Mouse (Mus musculus) frontal cortex, adult 2 months (tissue): ENCODE measurements around the gene Heatr9. TPM values are rescaled to one million over a fixed set of nuclear protein-coding genes. Genes with fewer than 3 reads are reported as not detected.
"Not testable (repeated sequence)": the region's sequence is repeated elsewhere in the genome, so short reads cannot be mapped to it uniquely, and the experiment has no call there.

ENCODE experiments used
- DNase-seq, 2 experiments: peaks; one replicate each; pipeline ENCODE4 v3.0.0; 2022; ENCODE audit warnings: low spot score in 1 of 2; ENCODE audit errors: extremely low spot score in 1 of 2
- polyA plus RNA-seq: library from polyadenylated mRNA; depleted of rRNA; stranded (reverse); fragments of >200 nt; gene quantifications from 2 replicates; pipeline ENCODE4 v1.2.3, GENCODE M21; 2012; rRNA removed

Heatr9 gene
- not detected in 2 replicates for polyA plus RNA-seq

- DNase-seq = no peak
Measured at GRCm38 (mm10) chr11:83522075-83522474, at the start of gene Heatr9. TSS of gene Heatr9 (minus strand) at chr11:83522175.

GRCm38 (mm10) chr11:83570189-83570588 is 48.2 kb upstream of the Heatr9 start:
- DNase-seq = no peak

GRCm38 (mm10) chr11:83569249-83569648 is 47.3 kb upstream of the Heatr9 start:
- no peak for DNase-seq

- DNase-seq = no peak
Measured at GRCm38 (mm10) chr11:83568786-83569185, 46.8 kb upstream of the Heatr9 start.

- DNase-seq = no peak
Measured at GRCm38 (mm10) chr11:83568061-83568460, 46.1 kb upstream of the Heatr9 start.

DNA sequence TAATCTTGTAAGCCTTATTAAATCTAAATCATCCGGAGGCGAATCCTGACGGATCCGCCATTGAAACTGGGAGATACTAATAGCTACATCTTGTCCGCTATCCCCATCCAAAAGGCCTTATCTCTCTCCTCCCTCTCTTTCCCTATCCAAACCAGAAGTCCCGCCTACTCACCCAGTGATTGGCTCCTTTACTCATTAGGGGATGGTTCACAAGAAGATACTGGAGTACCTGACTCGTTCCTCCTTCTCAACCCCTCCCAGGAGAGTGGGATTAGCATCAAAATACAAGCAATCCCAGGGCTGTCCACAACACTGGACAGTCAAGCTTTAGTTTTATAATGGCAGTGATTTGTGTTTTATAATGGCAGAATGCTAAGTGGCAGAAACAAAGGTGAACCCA is 45.3 kb upstream of the Heatr9 start:
- no peak for DNase-seq

DNA sequence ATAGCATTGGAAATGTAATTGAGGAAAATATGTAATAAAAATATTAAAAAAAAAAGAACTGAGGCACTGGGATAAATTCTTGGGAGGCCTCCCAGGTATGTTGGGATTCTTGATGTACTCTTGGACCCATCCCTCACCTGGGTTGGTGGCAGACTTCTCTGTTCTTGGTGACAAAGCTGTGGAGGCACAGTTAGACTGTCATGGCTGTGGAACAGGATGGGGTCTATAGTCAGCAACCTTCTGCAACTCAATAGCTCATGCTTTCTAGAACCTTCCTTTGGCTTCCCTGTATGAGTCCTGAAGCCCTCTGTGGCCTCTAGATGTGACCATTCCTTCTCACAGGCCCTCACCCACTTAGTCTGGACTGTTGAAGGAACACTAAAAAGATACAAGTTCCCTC is 44.6 kb upstream of the Heatr9 start:
- no peak for DNase-seq

DNA sequence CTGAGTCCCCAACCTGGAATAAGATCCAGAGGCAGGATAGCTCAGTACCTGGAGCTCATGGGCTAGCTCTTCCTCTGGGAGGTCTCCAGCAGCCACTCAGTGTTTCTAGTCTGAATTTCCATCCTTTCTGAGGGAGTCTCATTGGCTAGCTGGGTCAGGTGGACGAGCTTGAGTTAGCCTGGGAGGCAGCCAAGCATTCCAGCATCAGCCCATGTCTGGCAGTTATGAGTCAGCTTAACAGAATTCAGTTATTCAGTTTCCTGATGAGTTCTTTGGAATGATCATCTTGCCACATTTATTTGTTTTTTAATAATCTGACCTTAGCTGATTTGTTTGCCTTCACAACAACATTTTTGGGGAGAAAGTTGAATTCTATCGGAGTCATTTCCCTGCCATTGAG is 41.8 kb upstream of the Heatr9 start:
- peak; percentile 8 to 56 for DNase-seq

DNA sequence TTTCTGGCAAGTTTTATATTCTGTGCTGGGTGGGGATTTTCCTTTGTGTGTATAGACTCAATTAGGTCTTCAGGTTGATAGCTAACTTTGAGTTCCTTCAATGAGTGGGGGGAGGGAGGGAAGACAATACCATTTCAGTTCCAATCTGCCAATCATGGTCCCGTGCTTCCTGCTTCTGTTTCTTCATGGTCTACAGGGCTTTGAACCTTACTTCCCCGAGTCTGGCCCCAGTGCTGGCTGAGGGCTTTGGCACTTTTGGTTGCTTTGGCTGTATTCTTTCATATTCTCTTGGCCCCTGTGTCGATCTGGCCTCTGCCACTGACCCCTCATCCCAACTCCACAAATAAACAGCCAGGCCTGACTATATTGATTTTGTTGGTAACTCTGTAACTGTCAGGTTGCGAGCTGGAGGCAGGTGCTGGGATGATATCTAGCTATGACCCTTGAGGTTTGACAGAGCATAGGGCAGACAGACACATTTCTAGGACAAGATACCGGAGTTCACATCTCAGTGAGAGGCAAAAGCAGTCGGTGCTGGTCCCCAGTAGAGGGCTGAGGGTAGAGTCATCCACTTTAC is 40.4 kb upstream of the Heatr9 start:
- DNase-seq = no peak

DNA sequence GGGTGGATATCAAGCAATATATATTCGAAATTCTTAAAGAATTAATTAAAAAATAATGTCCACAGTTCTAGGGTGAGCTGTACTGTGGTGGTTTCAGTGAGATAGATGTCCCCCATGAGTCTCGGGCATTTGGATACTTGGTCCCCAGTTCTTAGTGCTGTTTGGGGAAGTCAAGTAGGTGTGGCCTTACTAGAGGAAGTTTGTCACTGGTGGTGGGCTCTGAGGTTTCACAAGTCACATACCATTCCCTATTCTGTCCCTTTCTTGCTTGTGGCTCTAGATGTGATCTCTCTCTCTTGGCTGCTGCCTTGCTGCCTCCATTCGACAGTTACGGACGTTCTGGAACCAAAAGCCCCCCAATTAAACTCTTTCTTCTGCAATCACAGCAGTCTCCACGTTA is 38.4 kb upstream of the Heatr9 start:
- DNase-seq = no peak

GRCm38 (mm10) chr11:83557074-83557473 is 35.1 kb upstream of the Heatr9 start:
- no peak for DNase-seq

DNA sequence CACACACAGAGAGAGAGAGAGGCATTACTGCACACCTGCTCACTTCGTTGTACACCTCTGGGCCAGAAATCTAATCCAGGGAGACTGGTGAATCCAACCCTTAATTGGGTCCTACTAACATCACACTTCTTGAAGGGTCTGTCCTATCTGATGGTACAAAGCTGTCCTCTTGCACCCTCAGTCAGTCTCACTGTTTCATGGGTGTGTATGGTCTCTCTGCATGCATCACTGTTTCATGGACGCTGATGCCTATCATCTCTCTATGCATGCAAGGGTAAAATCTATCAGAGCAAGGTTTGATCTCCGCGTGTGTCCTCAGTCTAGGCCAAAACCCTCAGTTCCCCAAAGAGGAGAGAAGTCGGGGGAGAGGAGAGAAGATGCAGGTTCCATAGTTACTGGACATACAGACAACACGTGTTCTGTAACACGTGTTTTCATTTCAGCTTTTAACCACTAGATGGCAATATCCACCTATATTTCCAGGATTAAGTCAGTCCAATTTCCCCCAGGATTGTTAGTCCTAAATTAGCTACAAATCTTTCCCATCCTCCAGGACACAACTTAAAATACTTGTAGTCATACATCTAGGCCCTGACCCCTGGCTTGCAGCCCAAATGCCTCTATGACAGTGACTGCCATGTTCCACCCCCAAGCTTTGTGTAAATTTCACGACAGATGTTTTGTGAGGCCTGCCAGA is 34.3 kb upstream of the Heatr9 start:
- peak; percentile 18 to 87 for DNase-seq

- no peak for DNase-seq
Measured at GRCm38 (mm10) chr11:83551668-83552067, 29.7 kb upstream of the Heatr9 start.

DNA sequence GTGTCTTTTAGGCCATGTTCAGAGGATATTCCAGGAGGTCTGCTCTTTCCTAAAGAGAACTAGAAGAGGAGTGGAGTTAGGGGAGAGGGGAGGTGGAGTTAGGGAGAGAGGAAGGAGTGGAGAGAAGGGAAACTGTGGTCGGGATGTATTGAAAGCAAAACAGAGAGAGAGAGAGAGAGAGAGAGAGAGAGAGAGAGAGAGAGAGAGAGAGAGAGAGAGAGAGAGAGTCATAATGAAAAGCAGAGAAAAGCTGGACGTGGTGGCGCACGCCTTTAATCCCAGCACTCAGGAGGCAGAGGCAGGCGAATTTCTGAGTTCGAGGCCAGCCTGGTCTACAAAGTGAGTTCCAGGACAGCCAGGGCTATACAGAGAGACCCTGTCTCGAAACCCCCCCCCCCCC is 29.1 kb upstream of the Heatr9 start:
- not testable (repeated sequence) for DNase-seq

DNA sequence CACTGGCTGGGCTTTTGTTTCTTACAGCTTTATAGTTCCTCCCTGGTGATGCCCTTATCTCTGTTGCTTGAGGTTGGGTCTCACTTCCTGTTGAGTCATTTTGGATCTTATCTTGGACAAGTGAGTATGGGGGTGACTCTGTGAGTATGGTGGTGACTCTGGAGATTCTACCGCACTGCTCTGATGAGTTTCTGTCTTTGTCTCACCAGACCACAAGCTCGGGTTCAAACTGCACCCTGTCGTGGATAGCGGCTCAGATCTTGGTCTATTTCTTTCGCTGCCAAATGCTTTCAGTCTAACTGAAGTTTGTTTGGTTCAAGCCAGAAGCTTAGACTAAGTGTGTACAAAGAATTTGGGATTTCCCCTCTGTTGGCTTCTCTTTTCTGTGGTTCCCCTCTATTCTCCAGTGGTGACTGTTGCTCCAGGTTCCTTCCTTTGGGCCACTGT is 28.2 kb upstream of the Heatr9 start:
- DNase-seq = no peak

DNA sequence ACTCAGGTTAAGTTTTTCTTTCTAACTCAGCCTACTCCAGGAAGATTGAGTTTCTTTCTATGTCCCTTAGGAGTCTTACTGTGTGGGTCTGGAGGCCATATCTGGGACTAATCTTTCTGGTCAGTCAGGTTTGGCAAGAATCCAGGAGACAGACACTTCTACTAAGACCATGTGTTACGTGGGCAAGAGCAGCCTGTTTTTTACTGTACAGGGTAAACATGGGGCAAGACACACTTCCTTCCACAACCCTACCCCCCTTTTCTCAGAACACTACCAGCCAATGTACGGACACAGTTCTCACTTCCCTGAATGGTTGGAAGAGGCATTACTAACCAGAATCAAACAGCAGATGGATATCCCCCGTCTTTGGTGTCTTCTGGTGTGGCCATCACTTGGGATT is 22.2 kb upstream of the Heatr9 start:
- no peak for DNase-seq

DNA sequence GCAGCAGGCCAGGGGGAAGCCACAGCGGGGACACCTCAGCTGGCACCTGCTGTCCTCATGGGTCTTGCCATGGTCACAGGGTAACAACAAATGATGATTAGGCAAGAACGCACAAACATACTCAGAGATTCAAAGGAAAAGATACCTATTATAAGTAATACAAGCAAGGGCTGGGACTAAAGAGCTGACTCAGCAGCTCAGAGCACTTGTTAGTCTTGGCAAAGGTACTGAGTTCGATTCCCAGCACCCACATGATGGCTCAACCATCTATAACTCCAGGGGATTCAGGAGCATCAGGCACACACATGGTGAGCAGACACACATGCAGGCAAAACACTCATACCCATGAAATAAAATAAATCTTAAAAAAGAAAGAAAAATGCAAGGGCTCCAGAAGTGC is 19.4 kb upstream of the Heatr9 start:
- no peak for DNase-seq

DNA sequence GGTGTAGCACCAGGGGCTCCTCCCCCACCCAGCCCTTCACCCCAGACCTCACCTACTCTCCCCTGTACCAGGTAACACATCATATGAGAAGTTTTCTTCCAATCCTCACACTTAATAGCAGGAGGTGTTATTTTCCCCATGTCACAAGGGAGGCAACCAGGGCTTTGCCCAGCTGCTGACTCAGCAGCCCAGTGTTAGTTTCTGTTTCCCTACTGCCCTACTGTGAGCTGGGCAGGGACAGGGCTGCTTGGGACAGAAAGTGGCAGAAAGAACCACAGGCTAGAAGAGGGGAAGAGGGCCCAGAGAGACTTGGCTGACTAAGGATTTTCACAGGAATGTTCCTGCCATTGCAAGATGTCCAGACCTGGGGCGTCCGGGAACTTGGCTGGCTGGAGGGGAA is 19.0 kb upstream of the Heatr9 start:
- DNase-seq = no peak

DNA sequence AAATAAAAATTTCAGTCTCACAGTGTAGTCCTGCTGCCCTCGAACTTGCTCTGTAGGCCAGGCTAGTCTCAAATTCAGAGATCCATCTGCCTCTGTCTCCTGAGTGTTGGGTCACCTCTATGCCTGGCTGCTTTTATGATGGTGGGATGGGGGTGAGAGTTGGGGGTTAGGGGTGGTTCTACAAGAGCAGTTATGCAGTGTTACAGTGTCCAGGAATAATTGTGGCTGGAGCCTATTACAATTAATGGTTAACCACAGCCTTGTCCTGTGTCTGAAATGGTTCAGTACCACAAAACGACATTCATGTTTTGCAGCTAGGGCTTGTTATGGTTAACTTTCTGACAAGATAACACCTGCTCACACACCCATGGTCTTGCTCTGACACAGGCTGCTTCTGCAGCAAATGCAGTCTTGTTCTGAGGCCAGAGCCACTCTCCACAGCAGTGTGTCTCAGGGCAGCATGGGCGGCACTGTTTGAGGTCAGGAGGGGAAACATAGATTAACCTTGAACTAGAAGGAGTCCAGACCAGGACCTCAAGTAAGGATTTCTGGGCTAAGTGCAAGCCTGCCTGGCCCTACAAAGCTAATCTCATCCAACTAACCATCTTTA is 16.8 kb upstream of the Heatr9 start:
- no peak for DNase-seq

GRCm38 (mm10) chr11:83536831-83537230 is 14.9 kb upstream of the Heatr9 start:
- DNase-seq = no peak

- peak in 1 of 2 experiments; percentile 76 for DNase-seq
Measured at GRCm38 (mm10) chr11:83534609-83535423, 12.8 kb upstream of the Heatr9 start.
